Mouse (Mus musculus) MEL (cell line): Measurements from ENCODE around the gene Xpo1. TPM values are rescaled to one million over a fixed set of nuclear protein-coding genes. Genes with fewer than 3 reads are reported as not detected.

Experiments used
- DNase-seq: peaks from one replicate; pipeline ENCODE4 v3.0.0; 2011; ENCODE audit warnings: low read depth, low spot score
- H3K27ac ChIP-seq: 2 replicates; pipeline ENCODE4 v1.5.1; 2012; ENCODE audit warnings: low read depth, mild to moderate bottlenecking, control low read depth, low read length, moderate library complexity; ENCODE audit not compliant: control insufficient read depth
- H3K27me3 ChIP-seq, 2 experiments: fragments of 150-350 bp in 1 of 2; sonication (generic) in 1 of 2; 2 replicates each; pipeline ENCODE4 v1.6.1; 2012; ENCODE audit warnings: low read length in 2 of 2, mild to moderate bottlenecking in 2 of 2, improper control_type of control experiment in 1 of 2, moderate library complexity in 1 of 2; ENCODE audit not compliant: insufficient read depth in 2 of 2, control insufficient read depth in 1 of 2
- H3K36me3 ChIP-seq, 2 experiments: 2 replicates each; pipeline ENCODE4 v1.6.1; 2012 to 2014; ENCODE audit warnings: low read length in 2 of 2, improper control_type of control experiment in 1 of 2, inconsistent platforms in 1 of 2, mild to moderate bottlenecking in 1 of 2; ENCODE audit not compliant: insufficient read depth in 2 of 2, control insufficient read depth in 1 of 2
- H3K4me1 ChIP-seq, 2 experiments: fragments of 150-350 bp in 1 of 2; sonication (generic) in 1 of 2; 2 replicates each; pipeline ENCODE4 v1.6.1; 2012; ENCODE audit warnings: low read length in 2 of 2, improper control_type of control experiment in 1 of 2, mild to moderate bottlenecking in 1 of 2; ENCODE audit not compliant: insufficient read depth in 2 of 2, control insufficient read depth in 1 of 2
- H3K4me3 ChIP-seq, 2 experiments: fragments of 150-350 bp in 1 of 2; sonication (generic) in 1 of 2; 2 replicates each; pipeline ENCODE4 v1.5.1; 2012; ENCODE audit warnings: low read depth in 2 of 2, low read length in 2 of 2, mild to moderate bottlenecking in 2 of 2, moderate library complexity in 2 of 2, control low read depth in 1 of 2, improper control_type of control experiment in 1 of 2; ENCODE audit not compliant: control insufficient read depth in 1 of 2, insufficient read depth in 1 of 2
- H3K79me2 ChIP-seq: 2 replicates; pipeline ENCODE4 v1.6.1; 2012; ENCODE audit warnings: mild to moderate bottlenecking, low read length, moderate library complexity; ENCODE audit not compliant: control insufficient read depth, poor library complexity, insufficient read depth
- H3K9ac ChIP-seq: 2 replicates; pipeline ENCODE4 v1.6.1; 2012; ENCODE audit warnings: low read depth, mild to moderate bottlenecking, control low read depth, low read length, moderate library complexity; ENCODE audit not compliant: control insufficient read depth, poor library complexity, severe bottlenecking
- H3K9me3 ChIP-seq: fragments of 150-350 bp; sonication (generic); replicated peaks from 2 replicates; pipeline ENCODE4 v1.6.1; 2012; ENCODE audit warnings: mild to moderate bottlenecking, low read length, improper control_type of control experiment, moderate library complexity; ENCODE audit not compliant: insufficient read depth
- BHLHE40 ChIP-seq: IDR thresholded peaks from 2 replicates; pipeline ENCODE4 v1.6.1; 2012; ENCODE audit warnings: low read depth, mild to moderate bottlenecking, inconsistent platforms, low read length, improper control_type of control experiment, borderline replicate concordance
- ELF1 ChIP-seq: IDR thresholded peaks from 2 replicates; pipeline ENCODE4 v1.6.1; 2014; ENCODE audit warnings: low read depth, mild to moderate bottlenecking, inconsistent platforms, low read length, improper control_type of control experiment, moderate library complexity
- MXI1 ChIP-seq: IDR thresholded peaks from 2 replicates; pipeline ENCODE4 v1.6.1; 2011; ENCODE audit warnings: mild to moderate bottlenecking, low read depth, low read length, improper control_type of control experiment
- MYC ChIP-seq: IDR thresholded peaks from 2 replicates; pipeline ENCODE4 v1.6.1; 2011; ENCODE audit warnings: low read depth, mild to moderate bottlenecking, low read length, improper control_type of control experiment, moderate library complexity
- UBTF ChIP-seq: IDR thresholded peaks from 2 replicates; pipeline ENCODE4 v1.6.1; 2012; ENCODE audit warnings: low read depth, mild to moderate bottlenecking, inconsistent platforms, low read length, improper control_type of control experiment, moderate library complexity, borderline replicate concordance; ENCODE audit not compliant: insufficient read depth
- ZMIZ1 ChIP-seq: IDR thresholded peaks from 2 replicates; pipeline ENCODE4 v1.6.1; 2012; ENCODE audit warnings: low read depth, mild to moderate bottlenecking, inconsistent platforms, low read length, improper control_type of control experiment, moderate library complexity
- polyA plus RNA-seq, 2 experiments: library from polyadenylated mRNA; stranded (reverse) in 1 of 2; unstranded in 1 of 2; fragments of >175 nt in 1 of 2; fragments of >200 nt in 1 of 2; gene quantifications; 2 replicates each; pipeline versions ENCODE4 v1.2.1 to v1.2.4; 2012; ENCODE audit warnings: low replicate concordance in 2 of 2, low read depth in 1 of 2; ENCODE audit not compliant: insufficient read length in 2 of 2, insufficient read depth in 1 of 2, missing spikeins in 1 of 2
- total RNA-seq: library from RNA; depleted of rRNA; stranded (reverse); fragments of 300-350 nt; gene quantifications from 2 replicates; pipeline ENCODE4 v1.2.3, GENCODE M21; 2012; rRNA removed

Xpo1 gene
- total and polyA plus RNA-seq, 3 experiments: 95.0 to 276 (median 119) TPM

GRCm38 (mm10) chr11:23335160-23335559 is 79.3 kb downstream of the Xpo1 start:
- Histone ChIP-seq H3K27me3 (no peaks in the 10 kb centered on the region), H3K4me1 (peaks cover 9 to 12% of the 10 kb centered on the region in 2 experiments), H3K27ac (no peak overlapping the region), H3K36me3 (peaks cover 16 to 27% of the 10 kb centered on the region in 2 experiments), H3K79me2 (peaks cover 6% of the 10 kb centered on the region; the same call in 1 of the 2 replicates), H3K4me3 (no peak overlapping the region), H3K9me3 (no peaks in the 10 kb centered on the region), H3K9ac (no peak overlapping the region)
- no peak for DNase-seq
- TF ChIP-seq BHLHE40 (no peak), ELF1 (no peak), UBTF (no peak), ZMIZ1 (no peak), MYC (no peak), MXI1 (no peak)

Other genes with a start within 250 kb of the Xpo1 start
- 0.27 and 0.65 TPM in 2 replicates for gene Fam161a, start 248.5 kb upstream of the Xpo1 start, total RNA-seq
- 1 to 10 TPM in 1 of 2 experiments, not detected in 1; 1.0 TPM for gene Fam161a, start 248.5 kb upstream of the Xpo1 start, polyA plus RNA-seq
- 30.4 and 36.8 TPM in 2 replicates for gene Usp34, start 50.9 kb downstream of the Xpo1 start, total RNA-seq
- 10 to 100 TPM; 34.9 to 36.6 TPM for gene Usp34, start 50.9 kb downstream of the Xpo1 start, polyA plus RNA-seq
- gene Ahsa2, start 242.0 kb downstream of the Xpo1 start, total RNA-seq: 35.6 and 36.2 TPM in 2 replicates
- 10 to 100 TPM in 1 of 2 experiments, not detected in 1; 37.8 TPM for gene Ahsa2, start 242.0 kb downstream of the Xpo1 start, polyA plus RNA-seq